Mouse (Mus musculus) spleen, postnatal 14 days (tissue): ENCODE results near the gene E4f1.

Source experiments
- DNase-seq, 2 experiments: peaks; one replicate each; pipeline ENCODE4 v3.0.0; 2021 to 2022; ENCODE audit warnings: low spot score in 2 of 2

The E4f1 gene

GRCm38 (mm10) chr17:24415011-24415410 lies 55.1 kb downstream of the E4f1 start:
- no peak for DNase-seq

- peak; percentile 79 to 89 for DNase-seq
Measured at GRCm38 (mm10) chr17:24414230-24414976, 55.7 kb downstream of the E4f1 start, which contains the start of gene Rnps1. Gene Rnps1, plus strand, starts transcription at chr17:24414565.

- DNase-seq = peak; percentile 21 to 37
Measured at GRCm38 (mm10) chr17:24413557-24414211, 56.4 kb downstream of the E4f1 start.

GRCm38 (mm10) chr17:24407116-24407803 lies 62.9 kb downstream of the E4f1 start:
- no peak for DNase-seq

GRCm38 (mm10) chr17:24402371-24402770 lies 67.7 kb downstream of the E4f1 start:
- DNase-seq = no peak

- DNase-seq = no peak
Measured at GRCm38 (mm10) chr17:24394456-24394855, 75.7 kb downstream of the E4f1 start.
